Comparison of ENCODE assay signal across 8 mouse cellular contexts in genomic region chr10:42092500-42092899, GRCm38 (mm10).
DNase-seq lines count a peak whose midpoint lies in the region; ATAC-seq lines count a peak whose summit lies in the region.

No protein-coding gene starts in this region.

- no peak overlapping the region for H3K4me2 ChIP-seq in embryonic facial prominence, embryonic 14.5 days (ENCODE audit: low read depth, low read length)
- no peak overlapping the region for H3K4me2 ChIP-seq in heart, embryonic 14.5 days (ENCODE audit: low read length)

- no peak overlapping the region for H3K27ac ChIP-seq in embryonic facial prominence, embryonic 14.5 days (replicated peaks; ENCODE audit: low read depth, low read length)
- no peak overlapping the region for H3K27ac ChIP-seq in embryonic facial prominence, embryonic 10.5 days (replicated peaks)
- peak overlapping the region; percentile 28 to 66 for H3K27ac ChIP-seq in heart, embryonic 14.5 days (replicated peaks in 1 of 2; ENCODE audit: control insufficient read depth in 1 of 2, insufficient read depth in 1 of 2, low read depth in 2 of 2, low read length in 2 of 2)

- H3K4me3 ChIP-seq in embryonic facial prominence, embryonic 14.5 days (ENCODE audit: low read depth, low read length) = no peak overlapping the region
- H3K4me3 ChIP-seq in embryonic facial prominence, embryonic 10.5 days = no peak overlapping the region
- no peak overlapping the region for H3K4me3 ChIP-seq in heart, embryonic 14.5 days (ENCODE audit: control insufficient read depth in 1 of 2, insufficient read depth in 1 of 2, low read depth in 1 of 2, low read length in 2 of 2)

- peaks cover 18% of the 10 kb centered on the region for H3K4me1 ChIP-seq in embryonic facial prominence, embryonic 14.5 days (ENCODE audit: control insufficient read depth, insufficient read depth, low read length)
- peaks cover 25% of the 10 kb centered on the region for H3K4me1 ChIP-seq in embryonic facial prominence, embryonic 10.5 days
- H3K4me1 ChIP-seq in heart, embryonic 14.5 days (ENCODE audit: control insufficient read depth in 2 of 2, insufficient read depth in 2 of 2, low read length in 2 of 2) = peaks cover 35 to 40% of the 10 kb centered on the region in 2 experiments

- DNase-seq in embryonic facial prominence, embryonic 14.5 days (ENCODE audit: low spot score) = peak; percentile 35
- DNase-seq in embryonic facial prominence, embryonic 10.5 days (ENCODE audit: low spot score) = no peak
- DNase-seq in right cerebral cortex, adult 18-20 months = peak; percentile 47
- no peak for DNase-seq in right cerebral cortex, postnatal 25 days
- DNase-seq in left cerebral cortex, postnatal 10 days (ENCODE audit: extremely low spot score in 1 of 2, low spot score in 2 of 2) = peak; percentile 15 to 69
- DNase-seq in testis, postnatal 10 days (ENCODE audit: low spot score) = peak; percentile 82
- no peak for DNase-seq in embryo, embryonic 9.5 days (ENCODE audit: extremely low spot score)

- H3K9ac ChIP-seq in embryonic facial prominence, embryonic 14.5 days (ENCODE audit: low read depth, low read length) = no peak overlapping the region
- H3K9ac ChIP-seq in heart, embryonic 14.5 days (ENCODE audit: low read length) = no peak overlapping the region; the same call in 1 of the 2 replicates

- no peaks in the 10 kb centered on the region for H3K36me3 ChIP-seq in embryonic facial prominence, embryonic 14.5 days (ENCODE audit: control insufficient read depth, insufficient read depth, low read length)
- H3K36me3 ChIP-seq in embryonic facial prominence, embryonic 10.5 days (replicated peaks) = no peaks in the 10 kb centered on the region
- no peaks in the 10 kb centered on the region for H3K36me3 ChIP-seq in heart, embryonic 14.5 days (ENCODE audit: control insufficient read depth, insufficient read depth, low read length)

- 72% methylated on average over 6 of the region's 6 CpGs for WGBS in embryonic facial prominence, embryonic 14.5 days
- 84% methylated on average over 6 of the region's 6 CpGs for WGBS in embryonic facial prominence, embryonic 10.5 days
- 42% methylated on average over 6 of the region's 6 CpGs for WGBS in heart, embryonic 14.5 days

- intact Hi-C loops in left cerebral cortex, postnatal 10 days (cut with DNase I) = no loop called here

- H3K27me3 ChIP-seq in embryonic facial prominence, embryonic 14.5 days (replicated peaks; ENCODE audit: control insufficient read depth, insufficient read depth, low read length) = no peaks in the 10 kb centered on the region
- H3K27me3 ChIP-seq in embryonic facial prominence, embryonic 10.5 days (replicated peaks; ENCODE audit: low read depth, poor library complexity, severe bottlenecking) = peaks cover 51% of the 10 kb centered on the region
- no peaks in the 10 kb centered on the region for H3K27me3 ChIP-seq in heart, embryonic 14.5 days (ENCODE audit: control insufficient read depth, insufficient read depth, low read length)

- no peaks in the 10 kb centered on the region for H3K9me3 ChIP-seq in embryonic facial prominence, embryonic 14.5 days (ENCODE audit: control insufficient read depth, low read length)
- no peaks in the 10 kb centered on the region for H3K9me3 ChIP-seq in embryonic facial prominence, embryonic 10.5 days
- H3K9me3 ChIP-seq in heart, embryonic 14.5 days (ENCODE audit: control insufficient read depth, low read length) = no peaks in the 10 kb centered on the region

- no peak for ATAC-seq in embryonic facial prominence, embryonic 14.5 days (ENCODE audit: low read depth)
- ATAC-seq in heart, embryonic 14.5 days (ENCODE audit: insufficient number of reproducible peaks, insufficient read depth, low FRiP score, low read depth) = no peak

Comparison
In these comparisons a context has a peak if more than half of its experiments do, and no peak if none do; other contexts are left out.
1. DNase-seq: peak in embryonic facial prominence, embryonic 14.5 days (single experiment), right cerebral cortex, adult 18-20 months (single experiment), left cerebral cortex, postnatal 10 days (2 of 2) and testis, postnatal 10 days (single experiment); none in embryonic facial prominence, embryonic 10.5 days (single experiment), right cerebral cortex, postnatal 25 days (single experiment) and embryo, embryonic 9.5 days (single experiment).
2. H3K27ac ChIP-seq: peak in heart, embryonic 14.5 days (2 of 2); none in embryonic facial prominence, embryonic 14.5 days (single experiment) and embryonic facial prominence, embryonic 10.5 days (single experiment).